8 mouse cellular contexts compared by ENCODE assay signal in the genomic region with DNA sequence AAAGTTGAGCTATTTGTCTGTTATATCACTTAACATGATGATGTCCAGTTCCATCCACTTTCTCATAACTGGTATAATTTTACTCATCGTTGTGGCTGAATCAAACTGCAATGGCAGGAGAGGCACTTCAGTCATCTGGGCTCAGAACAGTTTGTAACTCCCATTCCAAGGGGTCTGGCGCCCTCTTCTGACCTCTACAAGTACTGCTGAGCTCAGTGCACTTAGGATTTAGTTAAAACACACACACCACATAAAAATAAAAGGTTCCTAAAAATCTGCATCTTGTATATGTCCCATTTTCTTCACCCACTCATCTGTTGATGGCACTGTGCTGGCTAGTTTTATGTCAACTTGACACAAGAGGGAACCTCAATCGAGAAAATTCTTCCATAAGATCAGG. TPM values are rescaled to one million over a fixed set of nuclear protein-coding genes. Genes with fewer than 3 reads are reported as not detected.
DNase-seq lines count a peak whose midpoint lies in the region.

No protein-coding gene starts in this region.

- DNase-seq in CD4-positive helper T cell, adult 2 months (ENCODE audit: low read depth, low spot score): peak; percentile 88
- DNase-seq in R1 (ENCODE audit: low read depth, low spot score): peak; percentile 89
- peak; percentile 81 to 85 for DNase-seq in cerebellum, postnatal 36 days
- DNase-seq in gastrocnemius, postnatal 36 days: peak; percentile 76 to 81
- peak; percentile 85 for DNase-seq in layer of hippocampus, adult 9-10 months (ENCODE audit: low spot score)
- peak; percentile 80 to 90 for DNase-seq in lung, postnatal 4 days
- DNase-seq in right cerebral cortex, adult 2 months (ENCODE audit: low spot score in 2 of 2): peak; percentile 86 to 87
- peak; percentile 72 to 80 for DNase-seq in urinary bladder, postnatal 36 days (ENCODE audit: low spot score in 2 of 2)

- intact Hi-C loops in gastrocnemius, postnatal 36 days (cut with DNase I): loop anchor here (2.0 kb wide), 1 partner anchor 54 kb away; no protein-coding TSS in a partner anchor

RNA-seq across cellular contexts. Expression of a gene that starts 1.9 kb away (rescaled TPM):
- total RNA-seq in gastrocnemius, postnatal 36 days (2021): 10 to 100 TPM; 29.9 to 36.8 TPM

RNA-seq across cellular contexts. Expression of a gene that starts 2.3 kb away (rescaled TPM):
- total RNA-seq in gastrocnemius, postnatal 36 days (2021): 1 to 10 TPM; 2.1 to 3.6 TPM

RNA-seq across cellular contexts. Expression of a gene that starts 14.3 kb away (rescaled TPM):
- 1 to 10 TPM; 2.6 to 5.2 TPM for total RNA-seq in gastrocnemius, postnatal 36 days (2021)

RNA-seq across cellular contexts. Expression of a gene that starts 17.0 kb away (rescaled TPM):
- total RNA-seq in gastrocnemius, postnatal 36 days (2021): 10 to 100 TPM; 15.7 to 21.0 TPM

RNA-seq across cellular contexts. Expression of a gene that starts 44.1 kb away (rescaled TPM):
- 10 to 100 TPM; 29.3 to 33.2 TPM for total RNA-seq in gastrocnemius, postnatal 36 days (2021)

Comparison
In these comparisons a context has a peak if more than half of its experiments do, and no peak if none do; other contexts are left out.
1. Peak in every context shown above with its lines: DNase-seq.